Mouse (Mus musculus): ENCODE results near the gene Armh3.

- TF ChIP-seq CTCF (IDR thresholded peaks at IDR 0.05; ENCODE audit: borderline replicate concordance, insufficient read depth, low read length), result no peak
- TF ChIP-seq POLR2A (IDR thresholded peaks at IDR 0.05; ENCODE audit: low read depth, low read length), result no peak
These were observed 171.2 kb downstream of the Armh3 start for GRCm38 (mm10) chr19:45827125-45827524.
